Mouse (Mus musculus) cerebellum, postnatal 25 days (tissue): ENCODE results near the gene Hist2h3c2.
A peak's percentile ranks its signal among the peaks of the same experiment; 100 is the strongest.

Experiments used
- DNase-seq, 2 experiments: peaks; one replicate each; pipeline ENCODE4 v3.0.0; 2021; ENCODE audit warnings: mixed read lengths in 2 of 2

Gene Hist2h3c2

DNA sequence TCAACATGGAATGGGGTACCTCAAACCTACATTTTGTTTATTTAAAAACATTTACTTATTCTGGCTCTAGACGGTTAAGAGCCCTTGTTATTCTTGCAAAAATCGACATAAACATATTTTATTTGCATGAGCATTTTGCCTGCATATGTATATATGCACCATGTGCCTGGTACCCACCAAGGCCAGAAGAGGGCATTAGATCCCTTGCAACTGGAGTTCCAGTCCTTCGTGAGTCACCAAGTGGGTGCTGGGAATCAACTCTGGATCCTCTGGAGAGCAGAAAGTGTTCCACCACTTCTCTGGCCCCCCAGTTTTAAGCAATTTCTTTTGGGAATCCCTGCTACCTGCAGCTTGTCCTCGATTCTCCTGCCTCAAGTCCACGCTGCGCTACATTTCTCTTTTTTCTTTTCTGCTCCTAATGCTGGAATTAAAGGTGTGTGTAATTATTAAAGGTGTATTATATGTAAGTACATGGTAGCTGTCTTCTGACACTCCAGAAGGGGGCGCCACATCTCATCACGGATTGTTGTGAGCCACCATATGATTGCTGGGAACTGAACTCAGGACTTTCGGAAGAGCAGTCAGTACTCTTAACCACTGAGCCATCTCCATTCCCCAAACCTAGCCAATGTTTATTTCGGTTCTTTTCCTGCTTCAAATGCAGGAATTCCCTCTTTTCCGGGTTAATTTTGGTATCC is 43.2 kb downstream of the Hist2h3c2 start:
- peak in 1 of 2 experiments; percentile 60 for DNase-seq

DNA sequence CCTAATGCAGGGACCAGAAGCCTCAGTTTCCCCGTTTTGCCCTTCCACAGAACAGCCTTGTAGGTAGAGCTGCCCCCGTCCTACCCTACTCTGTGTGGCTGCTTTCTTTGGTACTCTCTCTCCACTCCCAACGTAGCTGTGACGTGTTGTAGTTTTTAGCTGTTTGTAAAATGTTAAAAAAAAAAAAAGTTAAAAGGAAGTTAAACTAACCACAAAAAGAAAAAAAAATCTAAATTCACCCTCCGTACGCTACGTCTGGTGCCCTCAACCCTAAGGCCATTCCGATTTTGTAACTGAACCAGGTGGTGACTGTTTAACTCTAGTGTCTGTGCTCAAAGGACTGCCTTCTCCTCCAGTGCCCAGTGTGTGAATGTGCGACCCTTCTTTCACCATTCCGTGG is 44.0 kb downstream of the Hist2h3c2 start:
- no peak for DNase-seq

DNA sequence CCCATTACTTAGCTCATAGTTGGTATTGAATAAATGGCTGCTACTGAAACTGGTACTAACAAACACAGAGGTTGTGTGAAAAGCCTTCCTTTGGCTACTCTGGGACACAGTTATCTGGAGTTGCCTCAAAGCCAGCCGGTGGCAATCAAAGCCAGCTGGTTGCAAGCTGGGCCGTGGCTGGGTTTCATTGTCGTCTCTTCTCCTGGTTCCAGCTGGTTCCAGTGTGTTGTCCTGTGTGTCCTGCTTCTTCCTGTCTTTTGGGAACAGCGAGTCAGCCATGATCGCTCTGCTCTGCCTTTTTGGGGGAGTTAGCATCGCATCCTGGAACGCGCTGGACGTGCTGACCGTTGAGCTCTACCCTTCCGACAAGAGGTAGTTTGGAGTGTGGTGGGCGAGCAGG is 46.0 kb downstream of the Hist2h3c2 start:
- no peak for DNase-seq
